Mouse (Mus musculus) limb, embryonic 14.5 days (tissue): ENCODE data around the gene Pus1. TPM values are rescaled to one million over a fixed set of nuclear protein-coding genes. Genes with fewer than 3 reads are reported as not detected.

ENCODE experiments used
- ATAC-seq: fragments of 200-750 bp; cut with Nextera tagmentation; 2 replicates; pipeline ENCODE4 v1.8.0; 2017; ENCODE audit warnings: low read depth, moderate number of reproducible peaks, moderate TSS enrichment; ENCODE audit not compliant: low FRiP score
- DNase-seq: peaks from one replicate; pipeline ENCODE4 v3.0.0-alpha.2; 2015; ENCODE audit warnings: low spot score
- H3K27ac ChIP-seq: fragments of 300-500 bp; sonication (generic); replicated peaks from 2 replicates; pipeline ENCODE4 v1.5.1; 2014; ENCODE audit warnings: low read depth, mild to moderate bottlenecking, low read length, moderate library complexity, mixed read lengths
- H3K27me3 ChIP-seq: fragments of 300-500 bp; sonication (generic); 2 replicates; pipeline ENCODE4 v1.6.1; 2014; ENCODE audit warnings: low read length, mixed read lengths; ENCODE audit not compliant: control insufficient read depth, insufficient read depth
- H3K36me3 ChIP-seq: fragments of 300-500 bp; sonication (generic); 2 replicates; pipeline ENCODE4 v1.6.1; 2014; ENCODE audit warnings: mild to moderate bottlenecking, low read length, moderate library complexity, mixed read lengths; ENCODE audit not compliant: control insufficient read depth, insufficient read depth
- H3K4me1 ChIP-seq: fragments of 300-500 bp; sonication (generic); 2 replicates; pipeline ENCODE4 v1.6.1; 2014; ENCODE audit warnings: antibody characterized with exemption, low read length, mixed read lengths; ENCODE audit not compliant: control insufficient read depth, insufficient read depth
- H3K4me2 ChIP-seq: fragments of 300-500 bp; sonication (generic); replicated peaks from 2 replicates; pipeline ENCODE4 v1.6.1; 2014; ENCODE audit warnings: low read depth, mild to moderate bottlenecking, low read length, moderate library complexity; ENCODE audit not compliant: severe bottlenecking
- H3K4me3 ChIP-seq: fragments of 300-500 bp; sonication (generic); replicated peaks from 2 replicates; pipeline ENCODE4 v1.5.1; 2014; ENCODE audit warnings: low read length
- H3K9ac ChIP-seq: fragments of 300-500 bp; sonication (generic); 2 replicates; pipeline ENCODE4 v1.6.1; 2014; ENCODE audit warnings: mild to moderate bottlenecking, low read depth, low read length, moderate library complexity; ENCODE audit not compliant: severe bottlenecking
- H3K9me3 ChIP-seq: fragments of 300-500 bp; sonication (generic); 2 replicates; pipeline ENCODE4 v1.6.1; 2016; ENCODE audit warnings: low read length; ENCODE audit not compliant: control insufficient read depth
- POLR2A ChIP-seq: fragments of 200-500 bp; IDR thresholded peaks from 2 replicates; pipeline ENCODE4 v1.8.0; 2012; ENCODE audit warnings: inconsistent platforms, mild to moderate bottlenecking, moderate library complexity, borderline replicate concordance; ENCODE audit not compliant: insufficient read depth, insufficient read length; ENCODE audit errors: extremely low read depth
- WGBS: fragments of 180-500 bp; shearing (Covaris S2); extraction: QIAGEN DNeasy Blood & Tissue Kit; methylation state at CpG from one replicate; pipeline ENCODE4 v1.1.7; 2014; 5-methylcytosine and 5-hydroxymethylcytosine counted together
- polyA plus RNA-seq, 2 experiments: library from polyadenylated mRNA; depleted of rRNA in 1 of 2; stranded (reverse) in 1 of 2; unstranded in 1 of 2; fragments of >200 nt; fragmentation: Nextera tagmentation in 1 of 2; extraction: Ambion mirVana in 1 of 2; gene quantifications; 2 replicates each; pipeline versions ENCODE4 v1.2.1 to v1.2.3; 2012 to 2014

Pus1 gene
- polyA plus RNA-seq, 2 experiments: 20.9 to 30.6 TPM

- peak; percentile 80; the same call in 1 of the 2 replicates for TF ChIP-seq POLR2A
- ATAC-seq: peak; percentile 96
- WGBS: under 1% methylated on average over 63 of the region's 83 CpGs
These were observed 9.9 kb downstream of the Pus1 start, which contains the start of gene Ep400 for GRCm38 (mm10) chr5:110770448-110771158. Gene Ep400, minus strand, starts transcription at chr5:110770717.

GRCm38 (mm10) chr5:110770031-110770445, 10.4 kb downstream of the Pus1 start:
- H3K4me3 ChIP-seq: peak overlapping the region; percentile 95

More at GRCm38 (mm10) chr5:110770448-110771158, 9.9 kb downstream of the Pus1 start, which contains the start of gene Ep400:
- Histone ChIP-seq H3K4me2 (peak within 1 kb of the TSS; percentile 68), H3K4me1 (peaks cover 13% of the 10 kb centered on the region; the same call in 1 of the 2 replicates), H3K36me3 (peaks cover 34% of the 10 kb centered on the region), H3K27me3 (no peaks in the 10 kb centered on the region), H3K4me3 (peak within 1 kb of the TSS; percentile 95), H3K9me3 (no peaks in the 10 kb centered on the region), H3K27ac (peak within 1 kb of the TSS; percentile 90), H3K9ac (peak within 1 kb of the TSS; percentile 93)
- peak; percentile 99 for DNase-seq

GRCm38 (mm10) chr5:110769272-110769671, 11.2 kb downstream of the Pus1 start:
- WGBS: 60% methylated on average over 4 of the region's 4 CpGs
- no peak for DNase-seq
- ATAC-seq: no peak

More at GRCm38 (mm10) chr5:110770031-110770445, 10.4 kb downstream of the Pus1 start:
- WGBS: 2% methylated on average over 28 of the region's 58 CpGs
- peak; percentile 25 for ATAC-seq
- Histone ChIP-seq H3K4me1 (peaks cover 13% of the 10 kb centered on the region; the same call in 1 of the 2 replicates), H3K9ac (peak overlapping the region; percentile 93), H3K27me3 (no peaks in the 10 kb centered on the region), H3K27ac (peak overlapping the region; percentile 90), H3K36me3 (peaks cover 28% of the 10 kb centered on the region), H3K9me3 (no peaks in the 10 kb centered on the region), H3K4me2 (peak overlapping the region; percentile 68)
- peak; percentile 44 for DNase-seq
- no peak for TF ChIP-seq POLR2A

GRCm38 (mm10) chr5:110763890-110764289, 16.6 kb downstream of the Pus1 start:
- DNase-seq (no peak), ATAC-seq (no peak)
- H3K27ac ChIP-seq: no peak overlapping the region
- H3K4me3 ChIP-seq: no peak overlapping the region
- no peak for TF ChIP-seq POLR2A
- no peak overlapping the region for H3K4me2 ChIP-seq
- WGBS: 92% methylated on average over 8 of the region's 8 CpGs
- no peaks in the 10 kb centered on the region for H3K36me3 ChIP-seq
- H3K27me3 ChIP-seq: no peaks in the 10 kb centered on the region
- no peak overlapping the region for H3K9ac ChIP-seq
- H3K4me1 ChIP-seq: peaks cover 7% of the 10 kb centered on the region; the same call in 1 of the 2 replicates
- no peaks in the 10 kb centered on the region for H3K9me3 ChIP-seq

More at GRCm38 (mm10) chr5:110769272-110769671, 11.2 kb downstream of the Pus1 start:
- Histone ChIP-seq H3K4me2 (peak overlapping the region; percentile 68), H3K27ac (no peak overlapping the region), H3K4me3 (peak overlapping the region; percentile 95), H3K27me3 (no peaks in the 10 kb centered on the region), H3K9ac (peak overlapping the region; percentile 93), H3K36me3 (peaks cover 20% of the 10 kb centered on the region), H3K4me1 (peaks cover 13% of the 10 kb centered on the region; the same call in 1 of the 2 replicates), H3K9me3 (no peaks in the 10 kb centered on the region)
- TF ChIP-seq POLR2A: no peak

- 84% methylated on average over 1 of the region's 1 CpGs for WGBS
- no peak overlapping the region for H3K27ac ChIP-seq
- no peak overlapping the region for H3K4me3 ChIP-seq
- H3K36me3 ChIP-seq: peaks cover 27% of the 10 kb centered on the region
- ATAC-seq (no peak), DNase-seq (no peak)
- H3K4me1 ChIP-seq: no peaks in the 10 kb centered on the region
- H3K9ac ChIP-seq: no peak overlapping the region
- H3K9me3 ChIP-seq: no peaks in the 10 kb centered on the region
- no peak for TF ChIP-seq POLR2A
- H3K4me2 ChIP-seq: no peak overlapping the region
- no peaks in the 10 kb centered on the region for H3K27me3 ChIP-seq
These were observed 35.4 kb downstream of the Pus1 start for GRCm38 (mm10) chr5:110745021-110745420.
